Mouse (Mus musculus) embryo, embryonic 11.5 days (tissue): ENCODE measurements around the gene Mrvi1.
A peak's percentile ranks its signal among the peaks of the same experiment; 100 is the strongest.

ENCODE experiments used
- DNase-seq: peaks from one replicate; pipeline ENCODE4 v3.0.0-alpha.2; 2012; ENCODE audit warnings: low read depth, low spot score

The Mrvi1 gene

DNA sequence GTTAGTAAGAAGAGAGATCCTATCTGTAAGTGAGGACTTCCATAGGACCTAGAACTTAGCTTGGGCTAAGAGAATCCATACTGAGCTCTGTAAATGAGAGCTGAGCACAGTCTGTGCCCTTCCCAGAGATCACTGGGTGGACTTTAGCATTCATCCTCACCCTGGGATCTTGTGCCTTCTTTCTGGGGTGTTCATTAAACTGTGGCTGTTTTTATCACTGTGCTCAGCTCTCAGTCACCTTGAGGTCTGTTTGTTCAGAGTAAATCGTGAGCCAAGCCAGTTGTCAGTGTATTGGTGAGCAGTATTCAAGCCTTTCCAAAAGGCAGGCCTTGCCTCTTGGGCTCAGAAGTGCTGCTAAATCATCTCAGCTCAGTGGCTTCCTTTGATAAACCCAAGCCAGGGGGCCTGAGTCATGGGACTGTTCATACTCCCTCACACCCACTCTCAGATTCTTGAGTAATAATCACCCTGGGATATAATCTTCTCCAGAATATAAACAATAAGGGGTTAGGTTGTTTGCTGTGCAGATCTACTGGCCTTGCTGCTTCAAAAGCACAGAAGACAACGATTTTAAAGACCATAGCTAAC is 100.4 kb downstream of the Mrvi1 start:
- no peak for DNase-seq

DNA sequence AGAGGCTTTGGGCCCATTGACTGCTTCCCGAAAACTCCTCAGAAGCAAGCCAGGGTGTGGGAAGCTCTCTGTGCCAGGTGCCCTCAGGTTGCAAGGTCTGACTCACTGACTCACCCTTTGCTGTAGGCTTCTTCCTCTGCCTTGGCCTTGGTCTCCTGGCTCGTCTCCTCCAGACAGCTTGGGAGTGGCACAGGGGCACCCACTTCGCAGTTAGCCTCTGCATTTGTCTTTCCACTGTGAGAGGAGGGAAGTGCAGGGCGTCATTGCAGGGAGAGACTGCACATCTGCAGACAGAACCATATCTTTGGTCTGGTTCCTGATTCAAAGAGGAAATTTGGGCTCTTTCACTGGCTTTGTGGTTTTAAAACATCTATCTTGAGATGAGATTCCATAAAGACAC is 104.2 kb downstream of the Mrvi1 start:
- DNase-seq: no peak

DNA sequence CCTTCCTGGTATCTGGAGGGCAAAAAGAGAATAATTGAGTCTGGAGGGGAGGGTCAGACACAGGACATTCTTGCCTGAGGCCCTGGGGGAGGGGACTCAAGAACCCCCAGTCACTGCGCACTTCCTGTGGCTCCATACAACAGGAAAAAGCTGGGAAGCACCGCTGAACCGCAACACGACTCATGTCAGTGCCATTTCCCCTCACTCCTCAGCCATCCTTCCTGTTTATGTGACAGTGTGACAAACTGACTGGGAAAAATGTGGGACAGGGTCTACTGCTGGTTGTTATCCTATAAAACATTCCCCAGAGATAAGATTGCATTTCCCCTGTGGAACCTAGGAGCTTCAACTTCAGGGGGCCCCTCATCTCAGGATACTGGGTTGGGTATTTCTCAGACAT is 105.3 kb downstream of the Mrvi1 start:
- DNase-seq: no peak

DNA sequence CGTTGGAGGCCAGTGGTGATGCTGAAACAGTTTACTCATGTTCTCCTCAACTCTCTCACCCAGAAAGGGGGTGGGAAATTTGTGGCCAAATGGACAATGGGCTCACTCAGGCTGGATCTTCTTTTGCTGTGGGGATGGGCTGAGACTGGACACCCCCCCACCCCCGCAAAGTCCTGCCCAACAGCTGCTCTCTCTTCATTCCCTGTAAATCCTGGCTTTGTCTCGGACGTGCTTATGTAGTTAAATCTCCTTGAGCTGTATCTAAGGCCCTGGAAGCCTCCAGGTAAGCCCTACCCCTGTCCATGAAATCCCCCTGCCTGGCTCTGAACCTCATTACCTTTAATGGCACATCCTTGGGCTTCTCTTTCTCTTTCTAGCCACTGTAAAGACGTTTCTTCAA is 113.5 kb downstream of the Mrvi1 start:
- no peak for DNase-seq

DNA sequence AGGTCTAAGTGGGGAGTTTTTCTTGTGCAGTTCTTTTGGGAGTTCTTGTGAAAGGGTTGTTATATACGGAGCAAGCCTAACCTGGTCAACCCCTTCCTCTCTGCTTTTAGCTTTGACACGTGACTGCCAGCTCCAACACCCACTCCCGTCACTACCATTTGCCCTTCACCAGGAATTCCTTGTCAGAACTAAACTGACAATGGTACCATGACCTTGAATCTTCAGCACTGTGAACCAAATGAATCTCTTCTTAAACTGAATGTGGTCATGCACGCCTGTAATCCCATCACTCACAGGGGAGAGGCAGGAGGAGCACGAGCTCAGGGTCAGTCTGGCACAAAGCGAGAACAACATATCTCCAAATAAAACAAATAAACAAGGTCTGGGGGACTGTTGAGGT is 115.1 kb downstream of the Mrvi1 start:
- DNase-seq: no peak

DNA sequence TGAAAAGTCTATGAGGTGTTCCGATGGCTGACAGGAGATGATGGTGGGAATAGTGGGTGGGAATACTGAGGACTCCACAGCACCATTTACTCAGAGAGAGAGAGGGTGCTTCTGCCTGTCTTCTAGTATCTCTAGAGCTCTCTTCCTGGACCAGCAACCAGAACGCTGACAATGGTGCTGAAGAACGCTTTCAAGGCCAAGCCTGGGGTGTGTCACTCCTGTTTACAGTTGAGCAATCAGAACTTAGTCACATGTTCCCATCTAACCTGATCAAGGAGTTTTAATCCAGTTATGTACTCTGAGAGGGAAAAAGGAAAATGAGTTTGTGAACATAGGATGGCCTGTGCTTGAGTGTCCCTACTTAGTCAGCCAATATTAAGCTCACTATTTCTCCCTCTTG is 116.2 kb downstream of the Mrvi1 start:
- DNase-seq: no peak

DNA sequence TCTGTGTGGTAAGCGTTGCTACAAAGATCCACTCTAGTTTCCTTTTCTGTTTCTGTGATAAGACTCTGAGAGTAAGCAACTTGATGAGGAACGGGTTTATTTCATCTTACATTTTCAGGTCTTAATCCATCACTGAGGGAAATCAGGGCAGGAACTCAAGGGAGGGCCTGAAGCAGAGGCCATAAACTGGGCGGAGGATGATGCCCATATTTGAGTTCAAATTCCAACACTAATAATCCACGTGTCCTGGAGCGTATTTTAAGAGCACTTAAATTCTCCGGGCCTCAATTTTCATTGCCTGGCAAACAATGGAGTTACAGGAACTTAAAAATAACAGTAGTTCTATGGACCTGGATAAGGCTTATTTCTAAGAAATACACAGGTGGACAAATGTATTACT is 116.7 kb downstream of the Mrvi1 start:
- no peak for DNase-seq

DNA sequence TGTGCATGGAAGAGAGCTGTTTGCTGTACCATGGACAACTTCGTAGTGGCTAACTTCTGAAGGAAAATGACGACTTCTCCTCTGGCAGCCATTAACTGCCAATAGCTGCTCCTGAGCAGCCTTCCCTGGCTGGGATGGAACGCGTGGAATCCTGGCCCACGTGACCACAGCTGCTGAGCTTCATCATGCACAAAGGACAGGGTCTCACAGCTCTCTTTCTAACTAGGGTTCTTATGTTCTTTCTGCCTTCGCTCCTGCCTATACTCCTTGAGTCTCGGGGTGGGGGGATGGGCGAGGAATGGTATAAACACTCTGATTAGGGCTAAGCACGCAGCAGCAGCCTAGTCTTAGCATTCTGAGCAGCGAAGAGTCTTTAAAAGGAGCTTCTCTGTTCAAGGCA is 117.2 kb downstream of the Mrvi1 start:
- DNase-seq: no peak

DNA sequence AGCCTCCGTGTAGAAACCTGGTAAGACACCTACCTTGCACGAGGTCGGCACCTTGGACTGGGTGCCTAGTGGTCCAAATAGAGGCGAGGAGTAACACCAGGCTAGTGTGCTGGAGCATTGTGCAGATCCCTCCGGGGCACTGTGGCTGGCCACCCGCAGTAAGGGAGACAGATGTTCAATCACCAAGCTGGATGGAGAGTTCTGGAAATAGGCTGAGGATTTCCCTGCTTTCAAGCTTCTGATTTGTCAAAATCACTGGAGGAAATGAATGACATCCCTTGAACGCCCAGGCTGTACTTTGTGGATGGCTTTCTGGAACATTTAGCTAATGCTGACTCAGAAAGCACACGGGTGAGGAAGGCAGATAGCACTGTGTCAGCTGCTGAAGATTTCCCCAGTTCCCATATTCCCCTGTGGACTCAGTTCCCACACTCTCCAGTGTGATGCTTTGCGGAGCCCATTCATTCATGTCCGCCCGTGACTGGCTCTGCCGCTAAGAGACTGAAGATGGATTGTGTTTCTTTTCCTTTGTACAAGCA is 119.4 kb downstream of the Mrvi1 start, which contains the start of gene Lyve1:
TSS of gene Lyve1 (minus strand) at position 489 of the 539 bp plus-strand sequence.
- no peak for DNase-seq

DNA sequence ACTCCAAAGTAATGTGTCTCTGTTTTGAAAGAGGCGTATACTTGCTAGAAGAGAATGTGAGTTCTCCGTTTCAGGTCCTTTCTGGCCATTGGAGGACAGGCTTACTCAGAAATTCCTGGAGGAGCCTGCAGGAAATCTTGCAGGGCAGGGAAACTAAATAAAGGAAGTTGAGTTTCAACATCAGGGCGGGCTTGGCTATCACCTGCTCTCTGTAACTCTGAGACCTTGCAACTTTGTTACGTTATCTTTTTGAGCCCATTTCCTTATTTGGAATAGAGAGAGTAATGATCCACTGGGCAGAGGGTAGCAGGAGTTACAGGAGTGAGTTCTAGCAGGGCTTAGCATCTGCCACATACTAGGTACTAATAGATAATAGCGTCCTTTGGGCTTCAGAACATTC is 122.1 kb downstream of the Mrvi1 start:
- DNase-seq: no peak

DNA sequence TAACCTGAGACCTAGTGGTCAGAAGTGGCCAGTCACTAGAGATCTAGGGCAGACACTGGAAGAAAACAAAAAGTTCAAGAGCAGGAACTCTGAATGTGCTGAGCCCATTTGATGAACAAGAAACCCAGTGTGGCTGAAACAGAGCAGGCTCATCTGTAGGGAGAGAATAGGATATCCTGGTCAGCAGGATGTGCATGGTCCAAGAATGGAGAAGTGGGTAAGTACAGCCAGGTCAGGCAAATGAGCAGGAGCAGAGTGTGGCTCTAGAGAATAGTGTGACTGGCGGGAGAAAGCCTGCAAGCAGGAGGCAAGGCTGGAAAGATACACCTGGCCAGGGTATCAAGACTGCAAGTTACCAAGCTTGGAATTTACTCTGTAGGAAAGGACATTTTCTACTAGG is 126.7 kb downstream of the Mrvi1 start:
- DNase-seq: no peak

DNA sequence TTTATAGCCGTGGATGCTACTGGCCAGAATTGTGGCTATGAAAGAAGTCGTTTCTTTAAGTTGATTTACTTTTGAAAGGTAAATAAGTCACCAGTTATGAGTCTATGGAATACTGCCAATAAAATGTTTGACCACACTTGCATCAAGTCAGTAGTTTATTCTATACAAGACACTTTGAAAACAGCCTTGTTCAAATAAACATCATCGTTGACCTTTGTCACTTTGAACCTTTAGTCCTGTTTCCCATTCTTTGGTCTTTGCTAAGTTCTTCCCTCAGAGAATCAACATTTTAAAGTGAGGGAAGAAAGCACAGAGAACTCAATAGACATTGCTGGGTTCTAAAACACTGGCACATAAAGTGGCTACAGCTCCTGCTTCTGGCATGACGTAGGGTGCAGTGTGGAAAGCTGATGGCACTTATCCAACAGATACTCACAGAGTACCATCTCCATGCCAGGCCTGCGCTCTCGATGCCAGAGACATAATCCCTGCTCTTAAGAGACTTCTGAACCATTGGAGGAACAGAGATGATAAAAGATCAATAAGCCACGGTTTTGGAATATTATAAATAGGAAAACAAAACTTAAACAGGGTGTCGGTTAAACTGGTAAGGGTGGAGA is 127.2 kb downstream of the Mrvi1 start:
- no peak for DNase-seq

DNA sequence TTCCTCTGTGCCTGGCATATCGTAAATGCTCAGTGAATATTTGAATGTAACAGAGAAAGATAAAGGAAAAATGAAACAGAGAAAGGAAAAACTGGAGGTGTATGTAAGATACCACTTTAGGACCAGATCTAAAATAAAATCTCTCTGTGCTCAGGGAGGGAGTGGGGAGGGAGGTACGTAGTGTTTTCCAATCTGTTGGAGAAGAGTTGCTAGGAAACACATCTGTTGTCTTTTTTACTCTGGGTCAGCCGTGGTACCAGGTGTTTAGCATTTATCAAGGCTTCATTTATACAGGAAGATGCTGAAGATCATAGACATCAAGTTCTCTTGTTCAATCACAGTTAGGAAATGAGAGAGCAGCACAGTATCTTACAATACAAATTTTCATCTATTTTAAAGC is 127.7 kb downstream of the Mrvi1 start:
- DNase-seq: no peak

DNA sequence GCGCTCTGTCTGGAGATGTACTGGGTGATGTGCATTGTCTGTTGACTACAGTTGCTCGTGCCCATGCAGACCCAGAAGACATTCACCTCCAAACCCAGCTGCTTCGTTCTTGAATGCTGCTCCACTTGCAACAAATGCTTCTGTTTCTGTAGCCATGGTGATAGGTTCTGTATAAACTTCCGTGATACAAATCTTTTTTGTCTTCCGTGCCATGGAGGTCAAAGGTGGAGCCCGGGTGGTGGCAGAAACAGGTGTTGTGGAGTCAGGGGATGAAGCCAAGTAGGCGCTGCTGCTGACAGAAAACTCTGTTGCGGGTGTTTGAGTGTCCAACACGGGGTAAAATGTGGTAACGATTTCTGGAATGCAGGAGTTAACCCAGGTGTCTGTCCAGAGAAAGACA is 128.7 kb downstream of the Mrvi1 start:
- no peak for DNase-seq

DNA sequence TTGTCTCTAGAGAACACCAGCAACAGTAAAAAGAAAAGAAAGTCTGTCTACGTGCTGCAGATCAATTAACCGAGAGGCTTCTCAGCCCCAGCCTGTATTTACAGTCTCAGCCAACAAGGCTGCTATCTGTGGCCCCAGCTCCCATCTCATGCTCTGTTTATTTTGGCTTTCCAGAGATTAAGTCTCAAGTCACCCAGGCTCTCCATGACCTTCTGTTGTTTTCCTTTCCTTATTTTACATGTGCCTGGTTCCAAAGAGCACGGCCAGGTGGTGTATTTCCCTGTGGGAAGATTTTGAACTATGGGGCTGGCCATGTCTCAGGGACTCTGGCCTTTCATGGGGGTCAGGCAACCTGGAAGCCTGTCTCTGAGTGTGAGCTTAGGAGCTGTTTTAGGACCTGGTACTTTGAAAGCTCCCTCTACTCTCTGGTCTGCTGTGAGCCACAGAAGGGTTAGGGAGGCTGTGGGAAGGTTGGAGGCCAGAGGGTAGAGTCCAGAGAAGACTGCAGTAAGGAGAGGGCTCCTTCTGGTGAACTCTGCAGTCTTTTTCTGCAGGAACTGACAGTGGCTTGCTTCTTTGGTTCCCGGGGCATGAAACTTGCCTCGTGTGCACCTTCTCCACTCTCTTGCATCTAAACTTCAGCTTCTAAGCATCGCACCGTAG is 130.6 kb downstream of the Mrvi1 start:
- DNase-seq: no peak

DNA sequence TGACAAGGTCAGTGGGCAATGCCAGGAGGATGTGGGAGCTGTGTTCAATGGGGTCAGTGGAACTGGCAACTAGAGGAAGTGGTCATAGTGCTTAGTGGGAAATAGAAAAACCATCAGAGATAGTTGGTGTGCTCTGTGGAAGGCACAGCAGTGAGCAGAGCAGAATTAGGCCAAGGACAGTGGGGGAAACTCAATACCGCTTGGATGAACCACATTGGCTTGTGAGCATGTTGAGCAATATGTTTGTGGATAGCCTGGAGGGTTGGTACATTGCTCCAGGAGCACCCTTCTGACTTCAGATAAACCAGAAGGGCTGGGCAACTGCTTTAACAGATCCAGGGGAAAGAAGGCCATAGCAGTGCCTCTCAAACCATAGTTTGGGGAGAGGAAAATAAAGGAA is 133.9 kb downstream of the Mrvi1 start:
- DNase-seq: no peak

DNA sequence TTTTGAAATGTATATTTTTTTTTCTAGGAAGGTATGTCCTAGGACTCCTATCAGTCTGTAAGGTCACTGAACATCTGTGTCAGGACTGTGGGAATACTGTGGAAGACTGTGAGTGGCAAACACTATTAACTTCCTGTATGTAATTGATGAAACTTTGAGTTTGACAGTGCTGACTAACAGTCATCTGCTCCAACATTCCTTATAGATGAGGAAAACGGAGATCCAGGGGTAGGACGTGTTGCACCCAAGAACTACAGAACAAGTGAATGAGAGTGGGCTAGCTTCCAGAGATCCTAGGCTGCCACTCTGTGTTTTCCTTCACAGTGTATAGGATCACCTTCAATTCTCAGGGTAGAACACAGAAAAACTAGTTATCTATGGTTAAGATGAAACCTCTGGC is 134.9 kb downstream of the Mrvi1 start:
- no peak for DNase-seq

DNA sequence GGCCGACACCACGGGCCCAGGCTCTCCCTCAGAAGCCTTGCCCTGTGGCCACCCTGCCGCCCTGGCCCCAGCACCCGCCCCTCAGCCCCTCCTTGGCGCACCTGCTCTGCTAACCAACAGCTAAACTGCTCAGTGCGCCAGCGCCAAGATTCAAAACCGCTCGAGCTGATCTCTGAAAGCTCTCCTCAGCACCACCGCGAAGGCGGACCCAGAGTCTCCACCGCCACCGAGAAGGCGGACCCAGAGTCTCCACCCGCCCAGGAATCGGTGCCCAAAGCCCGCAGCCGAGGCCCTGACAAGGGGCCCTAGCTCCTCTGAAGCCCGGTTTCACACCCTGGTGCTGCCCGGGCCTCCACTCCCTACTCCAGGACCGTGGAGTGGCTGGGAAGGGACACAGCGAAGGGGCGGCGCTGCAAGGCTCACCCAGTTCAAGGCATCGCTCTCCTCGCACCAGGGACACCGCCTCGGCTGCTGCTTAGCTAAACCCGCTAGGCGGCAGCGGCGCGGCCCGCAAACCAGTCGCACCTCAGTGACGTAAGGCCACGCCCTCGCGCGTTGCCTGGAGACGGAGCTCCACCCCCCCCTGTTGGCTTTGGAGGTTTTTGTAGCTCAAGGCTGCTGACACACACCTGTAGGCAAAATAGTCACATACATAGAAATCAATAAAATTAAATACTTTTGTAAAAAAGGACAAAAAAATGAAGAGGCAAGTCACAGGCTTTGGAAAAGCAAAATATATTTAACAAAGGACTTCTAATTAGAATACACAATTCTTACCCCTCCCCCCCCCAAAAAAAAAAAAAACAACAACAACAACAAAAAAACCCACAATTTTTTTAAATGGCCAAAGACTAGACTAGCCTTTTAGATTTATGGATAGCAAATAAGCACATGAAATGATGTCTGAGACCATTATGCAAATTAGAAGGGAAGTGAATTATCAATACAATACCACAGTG is 138.1 kb downstream of the Mrvi1 start, which contains the start of gene Rnf141:
TSS of gene Rnf141 (minus strand) at position 542 of the 959 bp plus-strand sequence.
- peak; percentile 89 for DNase-seq

DNA sequence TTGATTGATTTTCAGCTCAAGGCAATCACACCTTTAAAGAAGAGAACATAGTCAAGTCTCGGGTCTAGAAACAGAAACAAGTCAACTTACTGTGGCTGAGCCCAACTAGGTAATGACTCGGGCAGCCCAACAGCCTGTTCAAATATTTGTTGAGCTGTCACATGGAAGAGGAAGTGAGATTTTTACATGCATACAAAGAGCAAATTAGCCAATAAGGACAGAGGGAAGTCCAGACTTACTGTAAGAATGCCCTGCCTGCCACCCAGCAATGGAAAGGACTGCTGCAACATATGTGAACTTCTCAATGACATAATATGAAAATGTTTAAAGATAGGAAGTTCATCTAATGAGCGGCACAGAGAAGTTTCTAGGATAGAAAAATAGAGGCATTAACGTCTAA is 141.9 kb downstream of the Mrvi1 start:
- DNase-seq: no peak

DNA sequence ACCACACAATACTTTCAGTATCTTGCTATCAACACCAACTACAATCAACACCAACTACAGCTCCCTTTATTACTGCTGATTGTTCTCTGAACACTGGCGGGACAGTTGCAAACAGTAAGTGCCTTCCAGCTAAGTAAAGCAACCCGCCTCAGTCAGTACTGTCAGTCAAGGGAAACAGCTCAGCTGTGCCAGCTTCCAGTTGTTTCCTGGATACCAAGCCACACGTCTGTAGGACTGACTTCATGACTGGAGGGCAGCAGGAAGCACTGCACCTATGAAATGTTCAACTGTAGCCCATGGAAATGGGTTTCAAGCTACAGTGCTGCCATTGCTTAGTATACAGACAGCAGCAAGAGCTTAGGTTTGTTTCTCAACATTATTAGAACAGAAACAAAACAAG is 147.7 kb downstream of the Mrvi1 start:
- DNase-seq: no peak

DNA sequence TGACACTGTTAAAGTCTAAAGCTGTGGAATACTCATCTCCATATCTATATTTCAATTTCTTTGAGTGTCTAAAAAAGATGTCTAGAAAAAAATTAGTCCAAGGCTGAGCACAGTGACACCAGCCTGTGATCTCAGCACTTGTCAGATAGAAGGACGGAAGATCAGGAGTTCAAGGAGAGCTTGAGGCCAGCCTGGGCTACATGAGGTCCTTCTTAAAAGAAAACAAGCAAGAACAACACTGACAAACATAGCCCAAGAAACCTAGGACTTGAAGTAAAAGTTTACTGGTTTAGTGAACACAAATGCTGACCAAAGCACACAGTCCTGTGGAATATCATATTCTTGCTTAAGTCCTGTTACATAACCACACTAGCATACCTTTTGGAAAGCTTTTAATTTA is 148.2 kb downstream of the Mrvi1 start:
- no peak for DNase-seq

DNA sequence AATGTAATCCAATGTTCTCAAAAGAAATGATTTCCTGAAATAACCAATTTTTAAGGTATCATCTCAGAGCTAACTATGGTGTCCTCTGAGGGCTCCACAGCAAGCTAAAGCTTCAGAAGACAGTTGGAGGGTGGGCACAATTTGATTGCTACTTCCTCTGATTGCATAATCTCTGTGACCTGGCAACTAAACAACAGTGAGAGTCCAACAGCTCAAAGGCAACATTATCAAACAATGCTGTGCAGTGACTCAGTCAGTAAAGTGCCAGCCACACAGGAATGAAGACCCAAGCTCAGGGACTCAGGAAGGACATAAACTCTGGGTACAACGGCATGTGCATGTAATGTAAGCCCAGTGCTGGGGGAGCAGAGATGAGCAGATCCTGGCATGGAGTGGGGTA is 149.2 kb downstream of the Mrvi1 start:
- no peak for DNase-seq
